Mouse (Mus musculus) intestine, postnatal 0 days (tissue): ENCODE measurements around the gene Itgb1bp1. TPM values are rescaled to one million over a fixed set of nuclear protein-coding genes. Genes with fewer than 3 reads are reported as not detected.

Experiments used
- ATAC-seq: fragments of 200-750 bp; cut with Nextera tagmentation; 2 replicates; pipeline ENCODE4 v1.8.0; 2017; ENCODE audit warnings: mild to moderate bottlenecking, moderate TSS enrichment, moderate library complexity
- H3K27ac ChIP-seq: fragments of 300-500 bp; sonication (generic); 2 replicates; pipeline ENCODE4 v1.5.1; 2014; ENCODE audit warnings: mild to moderate bottlenecking, low read depth, low read length, moderate library complexity
- H3K27me3 ChIP-seq: fragments of 300-500 bp; sonication (generic); replicated peaks from 2 replicates; pipeline ENCODE4 v1.6.1; 2014; ENCODE audit warnings: low read length, mixed read lengths; ENCODE audit not compliant: control insufficient read depth, insufficient read depth
- H3K36me3 ChIP-seq: fragments of 300-500 bp; sonication (generic); 2 replicates; pipeline ENCODE4 v1.6.1; 2014; ENCODE audit warnings: mild to moderate bottlenecking, moderate library complexity; ENCODE audit not compliant: control insufficient read depth, insufficient read depth
- H3K4me1 ChIP-seq: fragments of 300-500 bp; sonication (generic); replicated peaks from 2 replicates; pipeline ENCODE4 v1.6.1; 2014; ENCODE audit warnings: antibody characterized with exemption, low read length, mixed read lengths; ENCODE audit not compliant: control insufficient read depth, insufficient read depth
- H3K4me2 ChIP-seq: fragments of 300-500 bp; sonication (generic); replicated peaks from 2 replicates; pipeline ENCODE4 v1.6.1; 2014; ENCODE audit warnings: low read depth, mild to moderate bottlenecking, moderate library complexity
- H3K4me3 ChIP-seq: fragments of 300-500 bp; sonication (generic); 2 replicates; pipeline ENCODE4 v1.5.1; 2014; ENCODE audit warnings: low read depth, low read length
- H3K9ac ChIP-seq: fragments of 300-500 bp; sonication (generic); 2 replicates; pipeline ENCODE4 v1.6.1; 2014; ENCODE audit warnings: mild to moderate bottlenecking, low read depth, low read length
- H3K9me3 ChIP-seq: fragments of 300-500 bp; sonication (generic); 2 replicates; pipeline ENCODE4 v1.6.1; 2016; ENCODE audit warnings: mixed run types; ENCODE audit not compliant: control insufficient read depth
- CTCF ChIP-seq: sonication (generic); IDR thresholded peaks from 2 replicates; pipeline ENCODE4 v1.5.1; 2016; ENCODE audit warnings: low read depth, mild to moderate bottlenecking, control low read depth, antibody characterized with exemption, moderate library complexity
- WGBS: fragments of 180-500 bp; shearing (Covaris S2); extraction: QIAGEN DNeasy Blood & Tissue Kit; methylation state at CpG from one replicate; pipeline ENCODE4 v1.1.7; 2014; 5-methylcytosine and 5-hydroxymethylcytosine counted together
- polyA plus RNA-seq: library from polyadenylated mRNA; unstranded; fragments of >200 nt; fragmentation: Nextera tagmentation; extraction: Ambion mirVana; gene quantifications from 2 replicates; pipeline ENCODE4 v1.2.1, GENCODE M21; 2015

The Itgb1bp1 gene
- polyA plus RNA-seq, 1 experiment from 2014 or later = 34.4 TPM

GRCm38 (mm10) chr12:21305741-21306140 lies 19.7 kb upstream of the Itgb1bp1 start:
- Histone ChIP-seq H3K27ac (no peak overlapping the region), H3K27me3 (no peaks in the 10 kb centered on the region), H3K9me3 (no peaks in the 10 kb centered on the region), H3K36me3 (peaks cover 76% of the 10 kb centered on the region), H3K9ac (no peak overlapping the region), H3K4me3 (no peak overlapping the region), H3K4me2 (no peak overlapping the region), H3K4me1 (no peaks in the 10 kb centered on the region)
- no peak for ATAC-seq
- no peak for TF ChIP-seq CTCF
- 87% methylated on average over 4 of the region's 4 CpGs for WGBS

- peak; percentile 63 for ATAC-seq
- peak; percentile 37 for TF ChIP-seq CTCF
- Histone ChIP-seq H3K36me3 (peaks cover 70% of the 10 kb centered on the region), H3K9ac (no peak overlapping the region), H3K27me3 (no peaks in the 10 kb centered on the region), H3K4me1 (no peaks in the 10 kb centered on the region), H3K4me2 (no peak overlapping the region), H3K4me3 (no peak overlapping the region), H3K9me3 (no peaks in the 10 kb centered on the region), H3K27ac (no peak overlapping the region)
- WGBS = 38% methylated on average over 5 of the region's 5 CpGs
Observed at GRCm38 (mm10) chr12:21302361-21302783, 16.3 kb upstream of the Itgb1bp1 start.

- Histone ChIP-seq H3K9me3 (no peaks in the 10 kb centered on the region), H3K4me3 (no peak overlapping the region), H3K27ac (peak overlapping the region; percentile 58; the same call in 1 of the 2 replicates), H3K27me3 (no peaks in the 10 kb centered on the region), H3K4me1 (no peaks in the 10 kb centered on the region), H3K4me2 (no peak overlapping the region), H3K36me3 (peaks cover 70% of the 10 kb centered on the region), H3K9ac (no peak overlapping the region)
- no peak for ATAC-seq
- 29% methylated on average over 8 of the region's 8 CpGs for WGBS
- no peak for TF ChIP-seq CTCF
Observed at GRCm38 (mm10) chr12:21301932-21302331, 15.8 kb upstream of the Itgb1bp1 start.

GRCm38 (mm10) chr12:21301324-21301723 lies 15.2 kb upstream of the Itgb1bp1 start:
- Histone ChIP-seq H3K9ac (no peak overlapping the region), H3K27ac (no peak overlapping the region; the same call in 1 of the 2 replicates), H3K36me3 (peaks cover 70% of the 10 kb centered on the region), H3K9me3 (no peaks in the 10 kb centered on the region), H3K27me3 (no peaks in the 10 kb centered on the region), H3K4me1 (no peaks in the 10 kb centered on the region), H3K4me3 (no peak overlapping the region), H3K4me2 (no peak overlapping the region)
- WGBS = 72% methylated on average over 7 of the region's 7 CpGs
- TF ChIP-seq CTCF = no peak
- ATAC-seq = no peak

GRCm38 (mm10) chr12:21298856-21299255 lies 12.8 kb upstream of the Itgb1bp1 start:
- no peak overlapping the region for H3K9ac ChIP-seq
- H3K4me3 ChIP-seq = no peak overlapping the region
- peaks cover 73% of the 10 kb centered on the region for H3K36me3 ChIP-seq
- H3K27me3 ChIP-seq = no peaks in the 10 kb centered on the region
- H3K9me3 ChIP-seq = no peaks in the 10 kb centered on the region
- no peak overlapping the region for H3K4me2 ChIP-seq
- no peak overlapping the region for H3K27ac ChIP-seq
- 97% methylated on average over 11 of the region's 11 CpGs for WGBS
- TF ChIP-seq CTCF = no peak
- ATAC-seq = no peak
- H3K4me1 ChIP-seq = no peaks in the 10 kb centered on the region

GRCm38 (mm10) chr12:21289651-21290050 lies 3.6 kb upstream of the Itgb1bp1 start:
- no peak overlapping the region for H3K27ac ChIP-seq
- H3K9me3 ChIP-seq = no peaks in the 10 kb centered on the region
- no peak overlapping the region for H3K9ac ChIP-seq
- 0 out of 2 replicates have a peak, but pooled peaks cover 5% of the 10 kb centered on the region for H3K4me1 ChIP-seq
- no peak for ATAC-seq
- 45% methylated on average over 6 of the region's 6 CpGs for WGBS
- peaks cover 33% of the 10 kb centered on the region for H3K36me3 ChIP-seq
- no peak overlapping the region for H3K4me2 ChIP-seq
- H3K4me3 ChIP-seq = no peak overlapping the region
- H3K27me3 ChIP-seq = no peaks in the 10 kb centered on the region
- TF ChIP-seq CTCF = no peak
